Mouse (Mus musculus) ovary, adult 10 weeks (tissue): ENCODE results near the gene Rhebl1. TPM values are rescaled to one million over a fixed set of nuclear protein-coding genes. Genes with fewer than 3 reads are reported as not detected.

Experiments
- polyA plus RNA-seq: library from polyadenylated mRNA; stranded (reverse); fragments of 350-450 nt; fragmentation: Illumina TruSeq; extraction: RNeasy Lipid Tissue Mini Kit (QIAGEN cat#74804); gene quantifications from one replicate; pipeline ENCODE4 v1.2.3, GENCODE M21; 2014

Gene Rhebl1
- polyA plus RNA-seq: 2.3 TPM

DNA sequence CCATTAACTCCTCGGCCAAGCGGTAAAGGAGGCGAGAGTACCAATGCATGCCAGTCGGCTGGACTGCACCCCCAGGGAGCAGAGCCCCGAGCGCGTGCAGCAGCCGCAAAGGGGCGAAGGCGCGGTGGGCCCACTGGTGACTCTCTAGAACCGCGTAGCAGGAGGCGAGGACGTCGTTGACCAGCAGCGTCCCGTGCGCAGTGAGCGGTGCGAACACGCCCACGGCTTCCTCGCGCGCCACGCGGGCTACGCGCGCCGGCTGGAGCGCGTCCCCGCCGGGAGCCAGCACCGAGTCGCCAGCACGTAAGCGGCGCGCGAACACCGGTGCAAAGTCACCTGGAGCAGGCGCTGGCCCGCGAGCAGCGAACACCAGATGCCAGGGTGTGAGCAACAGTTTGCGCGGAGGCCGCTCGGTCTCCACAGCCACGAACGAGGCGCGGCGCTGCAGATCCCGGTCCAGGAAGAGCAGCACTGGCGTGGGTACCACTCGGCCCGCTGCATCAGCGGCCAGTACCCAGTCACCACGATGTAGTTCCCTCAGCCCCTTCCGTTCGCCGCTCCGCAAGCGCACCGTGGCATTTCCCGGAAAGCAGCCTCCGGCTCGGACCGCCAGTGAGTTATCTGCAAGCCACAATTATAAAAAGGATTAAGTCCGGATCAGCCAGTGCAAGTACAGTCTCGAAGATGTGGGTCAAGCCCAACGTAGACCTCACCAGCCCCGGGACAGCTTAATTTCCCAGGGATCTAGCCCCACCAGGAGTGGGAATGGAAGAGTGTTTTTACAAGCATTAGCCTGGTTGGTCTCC lies at the start of gene Rhebl1:
Gene Rhebl1 (minus strand): TSS at position 601 of the 806 bp plus-strand sequence.

DNA sequence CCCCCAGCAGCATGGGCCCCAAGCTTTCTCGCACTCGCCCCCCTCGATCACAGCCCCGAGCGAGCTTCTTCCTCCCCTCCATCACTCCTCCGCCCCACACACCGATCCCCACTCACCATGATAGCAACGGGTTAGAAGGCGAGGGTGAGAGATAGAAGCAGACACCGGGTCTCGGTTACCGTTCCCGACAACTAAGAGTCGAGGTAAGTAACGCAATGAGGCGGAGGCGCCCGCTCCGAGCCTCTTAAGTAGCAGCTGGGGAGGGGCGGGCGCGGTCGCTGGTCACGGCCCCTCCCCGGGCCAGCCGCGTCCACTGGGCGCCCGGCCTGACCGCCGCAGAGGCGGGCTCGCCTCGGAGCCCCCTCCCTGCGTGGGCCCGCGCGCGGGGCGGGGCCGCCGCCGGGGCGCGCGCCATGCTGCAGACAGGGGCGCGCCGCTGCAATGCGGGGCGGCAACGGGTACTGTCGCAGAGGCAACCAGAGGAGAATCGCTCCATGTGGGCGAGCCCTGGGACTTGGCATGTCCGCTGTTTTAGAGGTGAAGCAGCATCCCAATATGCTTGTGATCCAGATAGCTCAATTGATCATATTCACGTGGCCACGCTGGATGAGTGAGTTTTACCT lies 40.0 kb upstream of the Rhebl1 start, which contains the start of gene Tuba1b:
Gene Tuba1b (minus strand): TSS at position 349 of the 623 bp plus-strand sequence.

DNA sequence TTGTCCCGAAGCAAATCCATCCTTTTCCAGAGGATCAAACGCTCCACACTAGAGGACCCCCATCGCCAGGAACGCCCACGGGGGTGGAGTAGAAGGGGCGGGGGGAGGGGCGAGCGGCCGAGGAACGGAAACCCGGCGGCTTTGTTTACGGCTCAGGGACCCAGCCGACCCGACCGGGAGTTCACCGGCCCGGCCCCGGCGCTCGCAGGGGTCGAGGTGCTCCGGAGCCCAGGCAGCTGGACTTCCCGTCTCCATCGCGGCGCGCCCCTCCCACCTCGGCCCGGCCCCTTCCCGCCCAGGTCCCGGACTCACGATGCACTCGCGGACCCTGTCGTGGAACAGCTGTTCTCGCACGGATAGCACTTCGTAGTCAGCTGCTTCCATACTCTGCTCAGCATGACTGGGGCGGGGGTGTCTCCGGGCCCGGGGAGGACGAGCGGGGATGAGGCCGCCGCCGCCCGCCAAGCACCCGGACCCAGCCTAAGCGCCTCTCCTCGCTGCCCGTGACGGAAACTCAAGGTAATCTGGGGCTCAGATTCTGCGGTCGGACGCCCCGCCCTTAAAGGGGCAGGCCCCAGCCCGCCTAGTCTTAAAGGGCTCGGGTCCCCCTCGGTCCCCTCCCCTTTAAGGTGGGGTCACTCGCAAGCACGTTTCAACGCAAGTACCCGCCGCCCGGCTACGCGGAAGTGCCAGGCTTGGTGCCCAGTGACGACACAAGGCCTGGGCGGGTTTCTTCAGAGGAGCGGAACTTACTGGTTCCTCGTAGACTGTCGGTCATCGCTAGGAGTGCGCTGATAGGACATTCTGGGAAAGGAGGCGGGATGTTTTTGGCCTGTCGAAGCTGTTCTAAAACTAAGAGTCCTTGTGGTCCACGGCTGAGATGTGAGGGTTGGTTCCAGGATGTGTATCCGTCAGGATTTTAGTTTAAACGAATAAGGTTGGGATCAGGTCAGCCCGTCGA lies 23.5 kb upstream of the Rhebl1 start, which contains the start of gene Lmbr1l:
Gene Lmbr1l (minus strand): TSS at position 694 of the 961 bp plus-strand sequence.

DNA sequence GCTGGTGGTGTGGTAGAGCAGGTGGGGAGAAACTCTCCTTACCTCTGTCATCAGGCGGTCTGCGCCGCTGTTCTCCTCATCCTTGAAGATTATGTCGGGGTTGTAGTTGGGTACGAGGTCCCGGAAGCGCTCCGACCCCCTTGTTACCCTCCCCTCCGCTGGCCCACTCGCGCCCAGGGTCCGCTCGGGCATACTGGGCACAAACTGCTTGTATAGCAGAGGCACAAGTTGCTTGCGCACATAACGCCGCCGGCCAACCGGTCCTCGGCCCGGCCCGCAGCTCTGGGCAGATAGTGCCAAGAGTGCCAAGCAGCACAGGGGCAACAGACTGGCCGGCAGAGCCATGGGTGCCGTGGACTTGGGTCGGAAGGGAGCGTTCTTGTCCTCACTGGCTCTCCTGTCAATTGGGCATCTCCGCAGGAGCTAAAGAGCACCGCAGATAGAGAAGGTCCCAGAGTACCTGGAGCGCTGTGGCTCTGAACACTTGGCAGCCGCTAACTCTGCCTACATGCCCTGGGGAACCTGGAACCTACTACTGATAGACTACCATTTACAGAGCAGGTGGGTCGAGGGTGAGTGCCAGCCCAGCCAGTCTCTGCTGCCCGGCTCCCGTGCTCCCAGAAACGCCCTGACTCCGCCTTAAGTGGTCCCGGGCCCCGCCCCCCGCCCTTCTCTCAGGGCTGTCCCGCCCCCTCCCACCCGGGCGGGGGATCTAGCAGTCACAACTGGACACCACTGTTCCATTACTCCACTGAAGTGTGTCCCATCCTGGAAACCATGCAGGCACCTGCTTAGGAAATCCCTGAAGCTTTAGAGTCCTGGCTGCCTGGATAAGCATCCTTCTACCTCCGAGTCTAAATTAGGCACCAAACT lies 3.8 kb upstream of the Rhebl1 start, which contains the start of gene Dhh:
Gene Dhh (minus strand): TSS at position 613 of the 873 bp plus-strand sequence.

DNA sequence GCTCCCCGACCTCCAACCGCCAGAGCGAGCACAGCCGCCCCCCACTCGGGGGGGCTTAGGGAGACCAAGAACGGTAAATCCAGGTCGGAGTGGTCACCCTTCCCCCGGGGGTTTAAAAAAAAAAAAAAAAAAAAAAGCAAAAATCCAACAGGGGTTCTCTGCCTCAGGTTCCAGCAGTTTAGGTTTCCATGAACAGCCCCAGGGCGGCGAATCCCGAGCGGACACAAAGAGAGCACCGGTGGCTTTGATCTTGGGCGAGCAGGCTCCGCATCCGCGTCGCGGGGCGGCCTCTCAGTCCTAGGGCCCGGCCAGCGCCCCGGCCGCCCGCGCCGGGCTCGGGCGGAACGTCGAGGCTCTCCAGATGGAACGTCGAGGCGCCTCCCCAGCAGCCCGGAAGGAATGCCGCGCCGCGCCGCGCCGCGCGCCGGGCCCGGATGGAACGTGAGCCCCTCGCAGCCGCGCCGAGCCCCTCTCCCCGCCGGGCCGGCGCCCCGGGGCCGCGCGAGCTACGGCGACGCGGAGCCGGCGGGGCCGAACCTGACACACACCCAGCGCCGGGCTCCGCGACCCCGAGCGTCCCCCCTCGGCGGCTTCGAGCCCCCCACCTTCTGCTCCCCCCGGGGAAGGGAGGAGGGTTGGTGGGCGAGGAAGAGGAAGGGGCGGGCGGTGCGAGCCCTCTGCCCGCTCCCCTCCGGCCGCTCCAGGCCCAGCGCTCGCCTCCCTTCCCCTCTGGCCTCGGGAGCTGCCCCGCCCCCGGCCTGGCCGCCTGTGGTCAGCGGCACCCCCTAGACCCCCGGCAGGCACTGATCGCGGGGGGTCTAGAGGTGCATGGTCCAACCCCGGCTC lies 23.0 kb downstream of the Rhebl1 start, which contains the start of gene Kmt2d:
Gene Kmt2d (minus strand): TSS at position 135 of the 846 bp plus-strand sequence.

DNA sequence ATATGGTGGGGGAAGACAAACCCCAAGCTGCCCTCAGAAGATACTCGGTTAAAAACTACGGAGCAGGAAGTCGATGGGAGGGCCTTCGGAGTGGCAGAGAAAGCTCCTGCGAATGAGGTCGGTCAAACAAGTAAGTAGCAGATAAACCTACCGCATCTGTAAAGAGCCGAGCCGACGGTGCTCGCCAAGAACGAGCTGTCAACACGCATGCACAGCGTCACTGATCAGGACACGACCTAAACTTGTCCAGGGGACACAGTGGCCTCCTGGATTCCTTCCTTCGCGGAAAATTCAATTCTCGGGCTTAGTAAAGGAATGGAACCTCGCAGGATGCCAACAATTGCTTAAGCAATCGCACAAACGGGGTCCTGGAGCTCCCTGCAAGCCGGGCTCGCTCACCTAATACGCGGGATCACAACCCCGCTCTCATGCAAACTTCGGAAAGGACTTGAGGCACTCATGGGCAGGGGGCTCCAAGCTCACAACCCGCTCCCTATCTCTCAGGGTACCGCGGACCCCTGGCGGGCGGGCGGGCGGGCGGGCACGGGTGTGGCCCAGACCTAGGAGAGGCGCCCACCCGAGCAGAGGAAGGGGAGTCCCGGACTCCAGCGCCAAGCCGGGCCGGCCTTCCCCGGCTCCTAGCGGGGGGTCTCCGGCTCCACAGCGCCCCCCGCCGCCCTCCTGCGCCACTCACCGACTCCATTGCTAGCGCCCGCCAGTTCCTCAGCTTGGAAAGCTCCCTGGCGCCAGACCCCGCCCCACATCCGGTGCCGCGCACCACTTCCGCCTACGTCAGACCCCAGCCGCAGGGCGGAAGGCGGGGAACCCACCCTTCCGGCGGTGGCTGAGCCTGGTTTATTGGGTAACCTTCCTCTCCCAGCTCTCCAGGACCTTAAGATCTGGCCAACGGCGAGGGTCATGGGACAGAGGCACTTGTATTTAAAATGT lies 63.3 kb downstream of the Rhebl1 start, which contains the start of gene Prkag1:
Gene Prkag1 (minus strand): TSS at position 786 of the 948 bp plus-strand sequence.

Other genes with a start within 250 kb of the Rhebl1 start
- 1.9 TPM for gene Ddx23, start 231.6 kb downstream of the Rhebl1 start, polyA plus RNA-seq
- not detected for gene Rnd1, start 217.1 kb downstream of the Rhebl1 start, polyA plus RNA-seq
- gene Ccdc65, start 186.3 kb downstream of the Rhebl1 start, polyA plus RNA-seq: 2.5 TPM
- gene Fkbp11, start 166.3 kb downstream of the Rhebl1 start, polyA plus RNA-seq: 0.17 TPM
- gene Arf3, start 131.3 kb downstream of the Rhebl1 start, polyA plus RNA-seq: 45.6 TPM
- gene Wnt10b, start 116.4 kb downstream of the Rhebl1 start, polyA plus RNA-seq: 3.4 TPM
- not detected for gene Wnt1, start 104.7 kb downstream of the Rhebl1 start, polyA plus RNA-seq
- not detected for gene Ddn, start 85.0 kb downstream of the Rhebl1 start, polyA plus RNA-seq
- 29.2 TPM for gene Prkag1, start 63.0 kb downstream of the Rhebl1 start, polyA plus RNA-seq
- 3.7 TPM for gene Kmt2d, start 23.3 kb downstream of the Rhebl1 start, polyA plus RNA-seq
- 4.8 TPM for gene Dhh, start 4.0 kb upstream of the Rhebl1 start, polyA plus RNA-seq
- 2.1 TPM for gene Lmbr1l, start 23.7 kb upstream of the Rhebl1 start, polyA plus RNA-seq
- 91.9 TPM for gene Tuba1b, start 40.0 kb upstream of the Rhebl1 start, polyA plus RNA-seq
- not detected for gene Gm49450, start 59.0 kb upstream of the Rhebl1 start, polyA plus RNA-seq
- gene Tuba1a, start 59.2 kb upstream of the Rhebl1 start, polyA plus RNA-seq: 108 TPM
- 8.6 TPM for gene Tuba1c, start 135.4 kb upstream of the Rhebl1 start, polyA plus RNA-seq
- gene Prph, start 160.6 kb upstream of the Rhebl1 start, polyA plus RNA-seq: not detected
- gene Troap, start 180.0 kb upstream of the Rhebl1 start, polyA plus RNA-seq: 0.23 TPM
- gene C1ql4, start 193.3 kb upstream of the Rhebl1 start, polyA plus RNA-seq: not detected
- gene Dnajc22, start 198.6 kb upstream of the Rhebl1 start, polyA plus RNA-seq: not detected
- gene Spats2, start 231.4 kb upstream of the Rhebl1 start, polyA plus RNA-seq: 84.2 TPM